Mouse (Mus musculus) liver, adult 2 months (tissue): ENCODE data around the gene Rhobtb1. TPM values are rescaled to one million over a fixed set of nuclear protein-coding genes. Genes with fewer than 3 reads are reported as not detected.

Source experiments
- DNase-seq: peaks from one replicate; pipeline ENCODE4 v3.0.0-alpha.2; 2011; ENCODE audit warnings: low read depth, low spot score; ENCODE audit errors: extremely low read depth
- H3K27ac ChIP-seq: fragments of 200-500 bp; replicated peaks from 2 replicates; pipeline ENCODE4 v1.5.1; 2012; ENCODE audit warnings: low read depth, mild to moderate bottlenecking, control low read depth, inconsistent platforms, low read length; ENCODE audit not compliant: insufficient read depth
- H3K27me3 ChIP-seq: fragments of 200-500 bp; 2 replicates; pipeline ENCODE4 v1.6.1; 2012; ENCODE audit warnings: mild to moderate bottlenecking, moderate library complexity, low read length, inconsistent platforms; ENCODE audit not compliant: control insufficient read depth, insufficient read depth
- H3K36me3 ChIP-seq: fragments of 200-500 bp; 2 replicates; pipeline ENCODE4 v1.6.1; 2012; ENCODE audit warnings: low read length, inconsistent platforms; ENCODE audit not compliant: control insufficient read depth, insufficient read depth
- H3K4me1 ChIP-seq: fragments of 200-500 bp; 2 replicates; pipeline ENCODE4 v1.6.1; 2011; ENCODE audit warnings: low read length; ENCODE audit not compliant: control insufficient read depth, insufficient read depth
- H3K4me3 ChIP-seq: fragments of 200-500 bp; 2 replicates; pipeline ENCODE4 v1.5.1; 2011; ENCODE audit warnings: low read depth, mild to moderate bottlenecking, control low read depth, low read length, moderate library complexity; ENCODE audit not compliant: insufficient read depth
- H3K79me2 ChIP-seq: fragments of 200-500 bp; 2 replicates; pipeline ENCODE4 v1.6.1; 2012; ENCODE audit warnings: inconsistent platforms, mild to moderate bottlenecking, low read length, moderate library complexity; ENCODE audit not compliant: control insufficient read depth, insufficient read depth
- H3K9ac ChIP-seq: fragments of 200-500 bp; 2 replicates; pipeline ENCODE4 v1.6.1; 2012; ENCODE audit warnings: low read depth, mild to moderate bottlenecking, control low read depth, inconsistent platforms, low read length
- CTCF ChIP-seq: fragments of 200-500 bp; IDR thresholded peaks from 2 replicates; pipeline ENCODE4 v1.5.1; 2011; ENCODE audit warnings: low read depth, low read length, control low read depth
- POLR2A ChIP-seq: fragments of 200-500 bp; IDR thresholded peaks from 2 replicates; pipeline ENCODE4 v1.6.1; 2011; ENCODE audit warnings: low read length, control low read depth; ENCODE audit not compliant: insufficient read depth; ENCODE audit errors: extremely low read depth
- WGBS: fragments of 180-500 bp; shearing (Covaris S2); methylation state at CpG from one replicate; pipeline ENCODE4 v1.1.7; 2018; 5-methylcytosine and 5-hydroxymethylcytosine counted together
- polyA plus RNA-seq: library from polyadenylated mRNA; depleted of rRNA; stranded (reverse); fragments of >200 nt; gene quantifications from 2 replicates; pipeline ENCODE4 v1.2.3, GENCODE M21; 2012
- total RNA-seq: library from RNA; depleted of rRNA; stranded (reverse); fragments of >200 nt; gene quantifications from 2 replicates; pipeline ENCODE4 v1.2.3, GENCODE M21; 2014

Gene Rhobtb1
- total and polyA plus RNA-seq, 2 experiments = 14.3 to 47.9 TPM

GRCm38 (mm10) chr10:69313944-69314343 lies 162.7 kb downstream of the Rhobtb1 start:
- Histone ChIP-seq H3K4me3 (no peak overlapping the region), H3K79me2 (no peaks in the 10 kb centered on the region), H3K27ac (no peak overlapping the region), H3K36me3 (no peaks in the 10 kb centered on the region), H3K9ac (no peak overlapping the region), H3K27me3 (no peaks in the 10 kb centered on the region), H3K4me1 (no peaks in the 10 kb centered on the region)
- TF ChIP-seq POLR2A (no peak), CTCF (no peak)
- DNase-seq = no peak
- 82% methylated on average over 8 of the region's 8 CpGs for WGBS

- WGBS = 95% methylated on average over 11 of the region's 11 CpGs
- no peaks in the 10 kb centered on the region for H3K36me3 ChIP-seq
- H3K79me2 ChIP-seq = no peaks in the 10 kb centered on the region
- H3K9ac ChIP-seq = no peak overlapping the region
- no peak overlapping the region for H3K27ac ChIP-seq
- no peaks in the 10 kb centered on the region for H3K27me3 ChIP-seq
- TF ChIP-seq CTCF (no peak), POLR2A (no peak)
- peaks cover 2% of the 10 kb centered on the region for H3K4me1 ChIP-seq
- no peak for DNase-seq
- H3K4me3 ChIP-seq = no peak overlapping the region
Measured at GRCm38 (mm10) chr10:69318514-69318913, 167.3 kb downstream of the Rhobtb1 start.

GRCm38 (mm10) chr10:69320667-69321518 lies 169.7 kb downstream of the Rhobtb1 start:
- peak; percentile 97 for TF ChIP-seq CTCF
- TF ChIP-seq POLR2A = no peak
- no peaks in the 10 kb centered on the region for H3K79me2 ChIP-seq
- no peaks in the 10 kb centered on the region for H3K36me3 ChIP-seq
- 15% methylated on average over 21 of the region's 21 CpGs for WGBS
- DNase-seq = peak; percentile 83
- peaks cover 2% of the 10 kb centered on the region for H3K4me1 ChIP-seq
- peak overlapping the region; percentile 70 for H3K27ac ChIP-seq
- peak overlapping the region; percentile 44 for H3K4me3 ChIP-seq
- peak overlapping the region; percentile 65; the same call in 1 of the 2 replicates for H3K9ac ChIP-seq
- H3K27me3 ChIP-seq = no peaks in the 10 kb centered on the region

- WGBS = 15% methylated on average over 15 of the region's 15 CpGs
- Histone ChIP-seq H3K9ac (peak overlapping the region; percentile 65), H3K27ac (peak overlapping the region; percentile 70), H3K36me3 (no peaks in the 10 kb centered on the region), H3K4me1 (peaks cover 2% of the 10 kb centered on the region), H3K4me3 (peak overlapping the region; percentile 44), H3K27me3 (no peaks in the 10 kb centered on the region), H3K79me2 (no peaks in the 10 kb centered on the region)
- peak; percentile 91 for DNase-seq
- TF ChIP-seq POLR2A = no peak
Measured at GRCm38 (mm10) chr10:69321519-69322035, 170.3 kb downstream of the Rhobtb1 start.

- TF ChIP-seq POLR2A = no peak
- no peak for TF ChIP-seq CTCF
- Histone ChIP-seq H3K79me2 (no peaks in the 10 kb centered on the region), H3K36me3 (no peaks in the 10 kb centered on the region), H3K4me1 (peaks cover 2% of the 10 kb centered on the region), H3K27me3 (no peaks in the 10 kb centered on the region), H3K4me3 (no peak overlapping the region), H3K9ac (no peak overlapping the region), H3K27ac (no peak overlapping the region)
- 83% methylated on average over 13 of the region's 13 CpGs for WGBS
- DNase-seq = no peak
Measured at GRCm38 (mm10) chr10:69323986-69324385, 172.8 kb downstream of the Rhobtb1 start.

DNA sequence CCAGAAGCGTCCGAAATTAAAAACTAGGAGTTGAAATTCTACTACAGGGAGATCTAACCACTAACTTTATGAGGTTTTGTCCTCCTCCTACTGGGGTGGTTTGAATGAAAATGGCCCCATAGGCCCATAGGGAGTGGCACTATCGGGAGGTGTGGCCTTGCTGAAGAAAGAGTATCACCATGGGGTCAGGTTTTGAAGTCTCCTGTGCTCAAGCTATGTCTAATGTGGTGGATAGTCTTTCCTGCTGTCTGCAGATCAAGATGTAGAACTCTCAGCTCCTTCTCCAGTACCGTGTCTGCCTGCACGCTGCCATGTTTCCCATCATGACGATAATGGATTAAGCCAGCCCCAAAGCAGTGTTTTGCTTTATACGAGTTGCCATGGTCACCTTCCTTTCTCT lies 173.6 kb downstream of the Rhobtb1 start:
- no peaks in the 10 kb centered on the region for H3K27me3 ChIP-seq
- no peaks in the 10 kb centered on the region for H3K79me2 ChIP-seq
- H3K4me3 ChIP-seq = no peak overlapping the region
- TF ChIP-seq POLR2A (no peak), CTCF (no peak)
- no peaks in the 10 kb centered on the region for H3K36me3 ChIP-seq
- H3K4me1 ChIP-seq = peaks cover 2% of the 10 kb centered on the region
- no peak for DNase-seq
- no peak overlapping the region for H3K27ac ChIP-seq
- 95% methylated on average over 7 of the region's 7 CpGs for WGBS
- no peak overlapping the region for H3K9ac ChIP-seq
